Mouse (Mus musculus): Measurements from ENCODE around the gene Gli2.

Gene Gli2

DNA sequence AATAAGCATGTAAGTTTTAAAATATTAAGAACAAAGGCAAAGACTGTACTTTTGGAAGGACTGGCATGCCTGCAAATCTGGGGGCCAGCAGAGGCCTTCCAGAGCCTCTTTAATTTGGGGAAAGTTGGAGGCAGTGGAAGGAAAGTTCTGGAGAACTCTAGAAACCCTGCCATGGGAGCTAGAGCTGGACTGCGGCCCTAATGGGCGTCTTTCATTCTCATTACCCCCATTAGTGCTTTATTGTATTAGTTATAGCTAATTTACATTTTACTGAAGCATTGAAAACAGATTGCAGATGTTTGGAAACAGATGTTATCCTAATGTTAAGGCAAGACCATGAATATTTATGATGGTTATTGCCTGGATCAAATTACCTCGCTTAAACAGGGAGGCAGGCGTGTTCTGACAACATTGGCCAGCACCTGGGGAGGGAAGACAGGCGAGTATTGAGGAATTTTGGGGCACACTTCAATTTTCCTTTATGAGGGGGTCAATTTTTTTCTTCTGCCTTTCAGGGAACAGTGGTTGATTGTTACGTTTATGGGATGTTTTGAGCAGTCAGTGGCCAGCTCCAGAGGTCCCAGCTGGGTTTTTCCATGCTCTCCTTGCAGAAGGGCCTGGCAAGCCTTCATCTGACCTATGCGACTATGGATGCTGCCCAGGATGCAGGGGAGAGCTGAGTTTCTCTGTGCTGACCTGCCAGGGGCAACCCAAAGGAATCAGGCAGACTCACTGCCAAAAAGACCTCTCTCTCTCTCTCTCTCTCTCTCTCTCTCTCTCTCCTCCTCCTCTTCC, 253.9 kb downstream of the Gli2 start:
- DNase-seq (ENCODE audit: low read depth), result no peak

GRCm38 (mm10) chr1:118795415-118796167, 257.8 kb downstream of the Gli2 start:
- DNase-seq (ENCODE audit: low read depth), result no peak

- DNase-seq (ENCODE audit: low read depth), result no peak
Observed at GRCm38 (mm10) chr1:118789871-118790270, 263.5 kb downstream of the Gli2 start.

- no peak for DNase-seq (ENCODE audit: low read depth)
Observed at GRCm38 (mm10) chr1:118789468-118789867, 264.0 kb downstream of the Gli2 start.

GRCm38 (mm10) chr1:118788813-118789212, 264.6 kb downstream of the Gli2 start:
- peak; percentile 8 for DNase-seq (ENCODE audit: low read depth)

DNA sequence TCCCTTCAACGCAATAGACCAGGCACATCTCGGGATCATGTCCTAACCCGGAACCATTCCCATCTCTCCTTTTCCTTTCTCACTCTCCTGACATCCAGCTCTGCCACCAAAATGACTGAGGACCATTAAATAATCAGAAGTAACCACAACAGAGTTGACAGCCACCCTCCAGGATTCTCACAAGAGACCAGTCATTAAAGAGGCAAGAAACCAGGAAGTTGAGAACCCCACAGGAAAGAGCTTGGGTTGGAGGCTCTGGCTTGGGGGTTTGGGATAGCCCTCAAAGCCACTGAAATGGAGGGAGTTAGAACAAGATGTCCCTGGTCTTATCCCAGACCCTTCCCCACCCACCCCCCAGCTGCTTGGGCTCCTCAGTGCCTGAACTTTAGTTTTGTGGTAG, 265.9 kb downstream of the Gli2 start:
- DNase-seq (ENCODE audit: low read depth), result no peak

Data from 416B (cell line).